Mouse (Mus musculus): Measurements from ENCODE around the gene Map2k5.

GRCm38 (mm10) chr9:63136241-63136640, 241.5 kb downstream of the Map2k5 start:
- TF ChIP-seq CTCF (IDR thresholded peaks at IDR 0.05; ENCODE audit: borderline replicate concordance, insufficient read depth, low read length), result no peak
- no peak for TF ChIP-seq POLR2A (IDR thresholded peaks at IDR 0.05; ENCODE audit: low read depth, low read length)
